ENCODE assay signal across 9 mouse cellular contexts in the genomic region with DNA sequence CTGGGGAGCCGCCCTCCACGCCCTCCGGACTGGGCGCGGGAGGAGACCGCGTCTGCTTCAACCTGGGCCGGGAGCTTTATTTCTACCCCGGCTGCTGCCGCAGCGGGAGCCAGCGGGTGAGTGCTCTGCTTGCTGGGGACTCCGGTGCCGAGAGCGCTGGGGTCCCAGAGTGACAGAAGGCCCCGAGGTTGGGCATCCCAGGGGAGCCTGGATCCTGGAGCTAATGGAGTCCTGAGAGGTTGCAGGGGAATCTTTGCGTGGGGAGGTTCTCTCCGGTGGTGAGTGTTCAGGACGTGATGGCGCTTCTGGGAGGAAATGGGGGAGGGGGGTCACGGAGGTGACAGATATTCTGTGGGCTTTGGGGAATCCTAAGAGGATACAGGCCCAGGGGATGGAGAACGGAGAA. TPM values are rescaled to one million over a fixed set of nuclear protein-coding genes. Genes with fewer than 3 reads are reported as not detected.
DNase-seq lines count a peak whose midpoint lies in the region; ATAC-seq lines count a peak whose summit lies in the region.
"Had no signal": no experiment of that assay in that cellular context is flagged by ENCODE, and none has a peak within 500 bp of the region (broad histone marks: within the 10 kb centered on the region; RNA-seq: fewer than 3 reads in every experiment).

No protein-coding gene starts in this region.

- DNase-seq in heart, adult 11 months = peak; percentile 96
- no peak for DNase-seq in heart, adult 8-10 months (ENCODE audit: low spot score)
- no peak for DNase-seq in embryonic facial prominence, embryonic 14.5 days (ENCODE audit: low spot score)
- no peak for DNase-seq in frontal cortex, postnatal 10 days (ENCODE audit: low spot score in 2 of 2)
- DNase-seq in layer of hippocampus, postnatal 14 days (ENCODE audit: low spot score in 2 of 2) = no peak

- WGBS in embryonic facial prominence, embryonic 14.5 days = 1% methylated on average over 19 of the region's 22 CpGs
- under 1% methylated on average over 22 of the region's 22 CpGs for WGBS in hindbrain, embryonic 15.5 days

- H3K27me3 ChIP-seq in embryonic facial prominence, embryonic 14.5 days (replicated peaks; ENCODE audit: control insufficient read depth, insufficient read depth, low read length) = no peaks in the 10 kb centered on the region
- H3K27me3 ChIP-seq in hindbrain, embryonic 15.5 days = no peaks in the 10 kb centered on the region

- H3K9me3 ChIP-seq in embryonic facial prominence, embryonic 14.5 days (ENCODE audit: control insufficient read depth, low read length) = no peaks in the 10 kb centered on the region
- no peaks in the 10 kb centered on the region for H3K9me3 ChIP-seq in hindbrain, embryonic 15.5 days

- peak overlapping the region; percentile 90 for H3K4me3 ChIP-seq in embryonic facial prominence, embryonic 14.5 days (ENCODE audit: low read depth, low read length)
- H3K4me3 ChIP-seq in hindbrain, embryonic 15.5 days = peak overlapping the region; percentile 84

- peaks cover 10% of the 10 kb centered on the region for H3K4me1 ChIP-seq in embryonic facial prominence, embryonic 14.5 days (ENCODE audit: control insufficient read depth, insufficient read depth, low read length)
- peaks cover 22% of the 10 kb centered on the region for H3K4me1 ChIP-seq in hindbrain, embryonic 15.5 days (replicated peaks)

- peak overlapping the region; percentile 87 for H3K4me2 ChIP-seq in embryonic facial prominence, embryonic 14.5 days (ENCODE audit: low read depth, low read length)
- H3K4me2 ChIP-seq in hindbrain, embryonic 15.5 days = peak overlapping the region; percentile 82

- ATAC-seq in CD4-positive, CD25-positive, alpha-beta regulatory T cell, adult 4 months = peak; percentile 25
- no peak for ATAC-seq in embryonic facial prominence, embryonic 14.5 days (ENCODE audit: low read depth)
- no peak for ATAC-seq in hindbrain, embryonic 15.5 days (ENCODE audit: low FRiP score, low read depth)
- 0 out of 2 replicates have a peak, but pooled peaks have one; percentile 32 for ATAC-seq in megakaryocyte-erythroid progenitor cell, adult 5-6 weeks (replicated peaks; ENCODE audit: low FRiP score, low TSS enrichment, poor library complexity, severe bottlenecking)

- peaks cover 40% of the 10 kb centered on the region for H3K36me3 ChIP-seq in embryonic facial prominence, embryonic 14.5 days (ENCODE audit: control insufficient read depth, insufficient read depth, low read length)
- H3K36me3 ChIP-seq in hindbrain, embryonic 15.5 days = peaks cover 32% of the 10 kb centered on the region

- H3K27ac ChIP-seq in embryonic facial prominence, embryonic 14.5 days (replicated peaks; ENCODE audit: low read depth, low read length) = peak overlapping the region; percentile 87
- H3K27ac ChIP-seq in hindbrain, embryonic 15.5 days (replicated peaks) = peak overlapping the region; percentile 75

- H3K9ac ChIP-seq in embryonic facial prominence, embryonic 14.5 days (ENCODE audit: low read depth, low read length) = peak overlapping the region; percentile 91
- H3K9ac ChIP-seq in hindbrain, embryonic 15.5 days = peak overlapping the region; percentile 99

RNA-seq across cellular contexts. Expression of a gene that starts 0.6 kb away (rescaled TPM):
- 10 to 100 TPM; 49.9 to 57.5 (median 54.0) TPM for total RNA-seq in heart, adult 8-10 months (2022)
- polyA plus RNA-seq in CD4-positive, CD25-positive, alpha-beta regulatory T cell, adult 4 months (2017; shearing (Covaris generic)) = not detected
- polyA plus RNA-seq in embryonic facial prominence, embryonic 14.5 days (2014; fragmentation: Nextera tagmentation; extraction: Ambion mirVana) = 20.2 and 22.6 TPM in 2 replicates
- 36.2 and 42.5 TPM in 2 replicates for polyA plus RNA-seq in hindbrain, embryonic 15.5 days (2015; fragmentation: Nextera tagmentation; extraction: Ambion mirVana)
- 28.5 and 29.2 TPM in 2 replicates for total RNA-seq in megakaryocyte-erythroid progenitor cell, adult 5-6 weeks (2014; fragmentation: Nextera tagmentation)
- 7.7 and 10.6 TPM in 2 replicates for total RNA-seq in megakaryocyte-erythroid progenitor cell, adult 5-6 weeks (2017)
- 100 to 1,000 TPM; 141 to 147 TPM for total RNA-seq in layer of hippocampus, postnatal 14 days (2021)

RNA-seq across cellular contexts. Expression of a gene that starts 7.1 kb away (rescaled TPM):
- total RNA-seq in heart, adult 8-10 months (2022) = 100 to 1,000 TPM; 532 to 655 (median 581) TPM
- polyA plus RNA-seq in CD4-positive, CD25-positive, alpha-beta regulatory T cell, adult 4 months (2017; shearing (Covaris generic)) = under 1 TPM in 1 of 2 experiments, not detected in 1; 0.44 TPM
- 43.3 and 58.2 TPM in 2 replicates for polyA plus RNA-seq in embryonic facial prominence, embryonic 14.5 days (2014; fragmentation: Nextera tagmentation; extraction: Ambion mirVana)
- polyA plus RNA-seq in hindbrain, embryonic 15.5 days (2015; fragmentation: Nextera tagmentation; extraction: Ambion mirVana) = 10.5 and 10.9 TPM in 2 replicates
- total RNA-seq in megakaryocyte-erythroid progenitor cell, adult 5-6 weeks (2014; fragmentation: Nextera tagmentation) = 15.1 and 19.8 TPM in 2 replicates
- total RNA-seq in megakaryocyte-erythroid progenitor cell, adult 5-6 weeks (2017) = 3.9 and 7.5 TPM in 2 replicates
- total RNA-seq in layer of hippocampus, postnatal 14 days (2021) = 10 to 100 TPM; 33.0 to 42.3 TPM

RNA-seq across cellular contexts. Expression of a gene that starts 17.8 kb away (rescaled TPM):
- 1 to 10 TPM; 5.8 to 9.9 (median 7.8) TPM for total RNA-seq in heart, adult 8-10 months (2022)
- under 1 TPM; 0.46 to 0.83 TPM for polyA plus RNA-seq in CD4-positive, CD25-positive, alpha-beta regulatory T cell, adult 4 months (2017; shearing (Covaris generic))
- polyA plus RNA-seq in embryonic facial prominence, embryonic 14.5 days (2014; fragmentation: Nextera tagmentation; extraction: Ambion mirVana) = 13.4 and 16.3 TPM in 2 replicates
- 2.5 and 2.6 TPM in 2 replicates for polyA plus RNA-seq in hindbrain, embryonic 15.5 days (2015; fragmentation: Nextera tagmentation; extraction: Ambion mirVana)
- total RNA-seq in megakaryocyte-erythroid progenitor cell, adult 5-6 weeks (2014; fragmentation: Nextera tagmentation) = 8.9 and 10.1 TPM in 2 replicates
- total RNA-seq in megakaryocyte-erythroid progenitor cell, adult 5-6 weeks (2017) = 2.1 and 2.2 TPM in 2 replicates
- 1 to 10 TPM; 2.1 to 2.7 TPM for total RNA-seq in layer of hippocampus, postnatal 14 days (2021)

RNA-seq across cellular contexts. Expression of a gene that starts 22.1 kb away (rescaled TPM):
- not detected for total RNA-seq in heart, adult 8-10 months (2022)
- not detected for polyA plus RNA-seq in CD4-positive, CD25-positive, alpha-beta regulatory T cell, adult 4 months (2017; shearing (Covaris generic))
- not detected in 2 replicates for polyA plus RNA-seq in embryonic facial prominence, embryonic 14.5 days (2014; fragmentation: Nextera tagmentation; extraction: Ambion mirVana)
- 0.16 and 0.31 TPM in 2 replicates for polyA plus RNA-seq in hindbrain, embryonic 15.5 days (2015; fragmentation: Nextera tagmentation; extraction: Ambion mirVana)
- not detected in 2 replicates for total RNA-seq in megakaryocyte-erythroid progenitor cell, adult 5-6 weeks (2014; fragmentation: Nextera tagmentation)
- not detected in 2 replicates for total RNA-seq in megakaryocyte-erythroid progenitor cell, adult 5-6 weeks (2017)
- under 1 TPM in 1 of 2 experiments, not detected in 1; 0.21 TPM for total RNA-seq in layer of hippocampus, postnatal 14 days (2021)
- total RNA-seq: adrenal gland, postnatal 36 days had no signal

RNA-seq across cellular contexts. Expression of a gene that starts 41.6 kb away (rescaled TPM):
- not detected for total RNA-seq in heart, adult 8-10 months (2022)
- not detected for polyA plus RNA-seq in CD4-positive, CD25-positive, alpha-beta regulatory T cell, adult 4 months (2017; shearing (Covaris generic))
- 1.7 and 2.6 TPM in 2 replicates for polyA plus RNA-seq in embryonic facial prominence, embryonic 14.5 days (2014; fragmentation: Nextera tagmentation; extraction: Ambion mirVana)
- 6.9 and 8.1 TPM in 2 replicates for polyA plus RNA-seq in hindbrain, embryonic 15.5 days (2015; fragmentation: Nextera tagmentation; extraction: Ambion mirVana)
- total RNA-seq in megakaryocyte-erythroid progenitor cell, adult 5-6 weeks (2014; fragmentation: Nextera tagmentation) = 0.22 and 0.35 TPM in 2 replicates
- 0.65 TPM in 1 of 2 replicates, not detected in the other for total RNA-seq in megakaryocyte-erythroid progenitor cell, adult 5-6 weeks (2017)
- total RNA-seq in layer of hippocampus, postnatal 14 days (2021) = under 1 TPM; 0.72 to 0.78 TPM
- total RNA-seq: adrenal gland, postnatal 36 days had no signal

Comparison
In these comparisons a context has a peak if more than half of its experiments do, and no peak if none do; other contexts are left out.
1. ATAC-seq: peak in CD4-positive, CD25-positive, alpha-beta regulatory T cell, adult 4 months (single experiment) and megakaryocyte-erythroid progenitor cell, adult 5-6 weeks (single experiment); none in embryonic facial prominence, embryonic 14.5 days (single experiment) and hindbrain, embryonic 15.5 days (single experiment).
2. RNA of a gene that starts 7.1 kb away (total RNA-seq): 532 to 655 TPM in heart, adult 8-10 months; 33.0 to 42.3 TPM in layer of hippocampus, postnatal 14 days and 3.9 to 19.8 TPM in megakaryocyte-erythroid progenitor cell, adult 5-6 weeks; every median in the first group is over 10 times any median in the second.